Mouse (Mus musculus) kidney, postnatal 0 days (tissue): Measurements from ENCODE around the gene Lats2. TPM values are rescaled to one million over a fixed set of nuclear protein-coding genes. Genes with fewer than 3 reads are reported as not detected.
"Not testable (repeated sequence)": the region's sequence is repeated elsewhere in the genome, so short reads cannot be mapped to it uniquely, and the experiment has no call there.

ENCODE experiments used
- ATAC-seq: fragments of 200-750 bp; cut with Nextera tagmentation; replicated peaks from 2 replicates; pipeline ENCODE4 v1.8.0; 2017; ENCODE audit warnings: low read depth, moderate number of reproducible peaks, moderate TSS enrichment, moderate library complexity; ENCODE audit not compliant: low FRiP score
- DNase-seq: peaks from one replicate; pipeline ENCODE4 v3.0.0-alpha.2; 2016; ENCODE audit warnings: low spot score
- H3K27ac ChIP-seq: fragments of 300-500 bp; sonication (generic); 2 replicates; pipeline ENCODE4 v1.5.1; 2014; ENCODE audit warnings: mild to moderate bottlenecking
- H3K27me3 ChIP-seq: fragments of 300-500 bp; sonication (generic); 2 replicates; pipeline ENCODE4 v1.6.1; 2014; ENCODE audit warnings: low read length, mixed read lengths; ENCODE audit not compliant: insufficient read depth
- H3K36me3 ChIP-seq: fragments of 300-500 bp; sonication (generic); 2 replicates; pipeline ENCODE4 v1.6.1; 2014; ENCODE audit warnings: low read length, mixed read lengths; ENCODE audit not compliant: insufficient read depth
- H3K4me1 ChIP-seq: fragments of 300-500 bp; sonication (generic); replicated peaks from 2 replicates; pipeline ENCODE4 v1.6.1; 2014; ENCODE audit warnings: antibody characterized with exemption, low read length, mixed read lengths; ENCODE audit not compliant: insufficient read depth
- H3K4me2 ChIP-seq: fragments of 300-500 bp; sonication (generic); 2 replicates; pipeline ENCODE4 v1.6.1; 2014; ENCODE audit warnings: mild to moderate bottlenecking, low read length, moderate library complexity, mixed read lengths
- H3K4me3 ChIP-seq: fragments of 300-500 bp; sonication (generic); replicated peaks from 2 replicates; pipeline ENCODE4 v1.5.1; 2014; ENCODE audit warnings: low read depth, low read length
- H3K9ac ChIP-seq: fragments of 300-500 bp; sonication (generic); 2 replicates; pipeline ENCODE4 v1.6.1; 2014; ENCODE audit warnings: low read depth, low read length
- H3K9me3 ChIP-seq: fragments of 300-500 bp; sonication (generic); replicated peaks from 2 replicates; pipeline ENCODE4 v1.6.1; 2016; ENCODE audit warnings: low read length, inconsistent platforms, mixed read lengths
- CTCF ChIP-seq: IDR thresholded peaks from 2 replicates; pipeline ENCODE4 v1.5.1; 2016; ENCODE audit warnings: antibody characterized with exemption, low read depth, mild to moderate bottlenecking, moderate library complexity
- WGBS: fragments of 180-500 bp; shearing (Covaris S2); extraction: QIAGEN DNeasy Blood & Tissue Kit; methylation state at CpG from one replicate; pipeline ENCODE4 v1.1.7; 2014; 5-methylcytosine and 5-hydroxymethylcytosine counted together
- polyA plus RNA-seq: library from polyadenylated mRNA; unstranded; fragments of >200 nt; fragmentation: Nextera tagmentation; extraction: Ambion mirVana; gene quantifications from 2 replicates; pipeline ENCODE4 v1.2.1, GENCODE M21; 2015

Gene Lats2
- polyA plus RNA-seq, 1 experiment from 2014 or later: 24.2 TPM

- H3K4me2 ChIP-seq: peak within 1 kb of the TSS; percentile 62
- DNase-seq (peak; percentile 87), ATAC-seq (peak; percentile 92)
- H3K36me3 ChIP-seq: no peaks in the 10 kb centered on the region; the same call in 1 of the 2 replicates
- H3K4me3 ChIP-seq: peak within 1 kb of the TSS; percentile 81
- peak within 1 kb of the TSS; percentile 91 for H3K27ac ChIP-seq
- under 1% methylated on average over 80 of the region's 80 CpGs for WGBS
- H3K27me3 ChIP-seq: no peaks in the 10 kb centered on the region
- 0 out of 2 replicates have a peak, but pooled peaks cover 9% of the 10 kb centered on the region for H3K4me1 ChIP-seq
- peak within 1 kb of the TSS; percentile 84 for H3K9ac ChIP-seq
- H3K9me3 ChIP-seq: no peaks in the 10 kb centered on the region
- peak; percentile 45; the same call in 1 of the 2 replicates for TF ChIP-seq CTCF
Measured at GRCm38 (mm10) chr14:57664822-57665627, 93.2 kb downstream of the Lats2 start, which contains the start of gene Xpo4. Xpo4 (minus strand) TSS chr14:57665430.

DNA sequence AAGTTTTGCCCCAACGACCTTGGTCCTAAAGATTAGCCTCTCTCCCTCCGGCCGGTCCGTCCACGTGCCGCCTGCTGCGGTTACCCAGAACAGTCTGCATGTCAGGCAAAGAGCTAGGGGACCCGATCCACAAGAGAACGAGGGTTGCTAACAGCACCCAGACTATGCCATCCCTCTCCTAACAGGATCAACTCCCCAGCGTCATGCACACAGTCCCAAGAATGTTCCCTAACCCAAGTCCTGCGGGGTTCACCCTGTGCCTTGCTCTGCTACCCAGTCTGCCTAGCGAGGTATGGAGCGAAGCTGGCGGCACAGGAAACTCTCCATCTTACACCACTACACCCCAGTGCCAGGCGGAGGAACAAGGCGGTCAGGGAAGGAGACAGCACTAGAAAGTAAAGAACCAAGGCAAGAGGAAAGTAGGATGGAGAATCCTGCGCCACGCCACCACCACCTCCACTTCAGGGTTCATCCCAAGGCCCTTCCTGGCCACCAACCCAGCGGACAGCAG is 93.8 kb downstream of the Lats2 start:
- no peak for TF ChIP-seq CTCF
- H3K4me1 ChIP-seq: 0 out of 2 replicates have a peak, but pooled peaks cover 9% of the 10 kb centered on the region
- H3K27ac ChIP-seq: peak overlapping the region; percentile 91
- under 1% methylated on average over 19 of the region's 19 CpGs for WGBS
- peak overlapping the region; percentile 62 for H3K4me2 ChIP-seq
- H3K9ac ChIP-seq: peak overlapping the region; percentile 84
- H3K27me3 ChIP-seq: no peaks in the 10 kb centered on the region
- H3K36me3 ChIP-seq: no peaks in the 10 kb centered on the region; the same call in 1 of the 2 replicates
- no peaks in the 10 kb centered on the region for H3K9me3 ChIP-seq
- ATAC-seq (peak; percentile 42), DNase-seq (peak; percentile 32)
- H3K4me3 ChIP-seq: peak overlapping the region; percentile 81

- no peak for TF ChIP-seq CTCF
- 14% methylated on average over 1 of the region's 1 CpGs for WGBS
- peak; percentile 12 for DNase-seq
- peak overlapping the region; percentile 81 for H3K4me3 ChIP-seq
- H3K27me3 ChIP-seq: no peaks in the 10 kb centered on the region
- no peaks in the 10 kb centered on the region for H3K36me3 ChIP-seq
- H3K9me3 ChIP-seq: no peaks in the 10 kb centered on the region
- 0 out of 2 replicates have a peak, but pooled peaks cover 9% of the 10 kb centered on the region for H3K4me1 ChIP-seq
- H3K27ac ChIP-seq: no peak overlapping the region
- H3K4me2 ChIP-seq: peak overlapping the region; percentile 62
- peak overlapping the region; percentile 84; the same call in 1 of the 2 replicates for H3K9ac ChIP-seq
- ATAC-seq: no peak
Measured at GRCm38 (mm10) chr14:57663630-57664029, 94.6 kb downstream of the Lats2 start.

- Histone ChIP-seq H3K4me3 (no peak overlapping the region), H3K4me2 (no peak overlapping the region), H3K27ac (no peak overlapping the region), H3K27me3 (no peaks in the 10 kb centered on the region), H3K4me1 (no peaks in the 10 kb centered on the region), H3K9ac (no peak overlapping the region), H3K36me3 (no peaks in the 10 kb centered on the region), H3K9me3 (no peaks in the 10 kb centered on the region)
- 95% methylated on average over 4 of the region's 4 CpGs for WGBS
- ATAC-seq: no peak
- DNase-seq: no peak
- TF ChIP-seq CTCF: 0 out of 2 replicates have a peak, but pooled peaks have one; percentile 8
Measured at GRCm38 (mm10) chr14:57658301-57658700, 99.9 kb downstream of the Lats2 start.

DNA sequence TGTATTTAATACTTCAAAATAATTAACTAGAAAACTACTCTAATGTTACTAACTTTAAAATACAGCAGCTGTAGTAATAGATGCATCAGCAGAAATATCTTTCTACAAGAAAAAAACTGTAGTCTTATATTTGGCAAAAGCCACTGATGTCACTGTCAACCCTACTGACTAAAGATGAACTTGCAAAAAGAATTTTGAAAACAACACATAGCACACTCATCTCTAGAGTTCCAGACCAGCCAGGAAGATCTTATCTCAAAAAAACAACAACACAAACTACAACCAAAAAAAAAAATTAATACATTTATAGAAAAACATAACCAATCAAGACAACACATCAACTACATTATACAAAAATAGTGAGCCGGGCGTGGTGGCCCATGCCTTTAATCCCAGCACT is 100.7 kb downstream of the Lats2 start:
- no peaks in the 10 kb centered on the region for H3K36me3 ChIP-seq
- no peak overlapping the region for H3K4me2 ChIP-seq
- no peak overlapping the region for H3K4me3 ChIP-seq
- DNase-seq (no peak), ATAC-seq (no peak)
- no peaks in the 10 kb centered on the region for H3K27me3 ChIP-seq
- 95% methylated on average over 2 of the region's 2 CpGs for WGBS
- no peak for TF ChIP-seq CTCF
- H3K9ac ChIP-seq: no peak overlapping the region
- H3K4me1 ChIP-seq: no peaks in the 10 kb centered on the region
- no peak overlapping the region for H3K27ac ChIP-seq
- no peaks in the 10 kb centered on the region for H3K9me3 ChIP-seq

DNA sequence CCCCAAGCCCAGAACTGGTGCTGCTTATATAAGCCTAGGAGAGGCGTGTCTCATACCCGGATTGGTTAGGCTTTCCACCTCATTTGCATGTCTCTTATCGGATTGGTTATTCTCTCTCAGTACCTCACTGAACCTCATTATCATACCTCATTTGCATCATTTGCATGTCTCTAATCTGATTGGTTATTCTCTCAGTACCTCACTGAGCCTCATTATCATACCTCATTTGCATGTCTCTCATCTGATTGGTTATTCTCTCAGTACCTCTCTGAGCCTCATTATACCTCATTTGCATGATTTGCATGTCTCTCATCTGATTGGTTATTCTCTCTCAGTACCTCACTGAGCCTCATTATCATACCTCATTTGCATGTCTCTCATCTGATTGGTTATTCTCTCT is 101.7 kb downstream of the Lats2 start:
- H3K4me1 ChIP-seq, DNase-seq, H3K36me3 ChIP-seq, H3K4me2 ChIP-seq, ATAC-seq, H3K9ac ChIP-seq, H3K27ac ChIP-seq, H3K9me3 ChIP-seq, H3K27me3 ChIP-seq, H3K4me3 ChIP-seq: not testable (repeated sequence)
- 91% methylated on average over 3 of the region's 3 CpGs for WGBS
